Mouse (Mus musculus): ENCODE results near the gene Nrde2.

DNA sequence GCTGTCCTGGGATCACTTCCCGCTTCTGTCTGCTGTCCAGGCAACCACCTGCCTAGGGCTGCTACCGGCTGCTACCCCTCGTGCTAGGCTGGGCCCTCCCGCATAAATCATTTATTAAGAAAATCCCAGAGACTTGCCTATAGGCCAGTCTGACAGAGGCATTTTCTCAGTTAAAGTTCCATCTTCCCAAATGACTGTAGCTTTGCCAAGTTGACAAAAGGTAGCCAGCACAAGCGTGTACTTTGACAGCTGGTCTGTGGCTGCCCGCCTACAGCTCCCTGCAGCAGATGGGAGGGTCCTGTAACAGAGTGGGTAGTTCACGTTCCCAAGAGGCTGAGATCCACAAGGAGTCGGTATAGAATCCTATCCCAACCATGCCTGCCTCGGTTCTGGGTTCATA is 36.0 kb downstream of the Nrde2 start:
- TF ChIP-seq CTCF (IDR thresholded peaks at IDR 0.05; ENCODE audit: low read depth) (no peak), EP300 (IDR thresholded peaks at IDR 0.05; ENCODE audit: low read depth) (no peak)
